Mouse (Mus musculus) liver, embryonic 12.5 days (tissue): ENCODE measurements at regions not wholly inside any gene's neighbourhood (a gene's known extent, or its start where the extent isn't known, plus 50 kb on each side); places are given as distances from the start of the nearest gene placed in this dataset.

Experiments used
- ATAC-seq: fragments of 200-750 bp; cut with Nextera tagmentation; 2 replicates; pipeline ENCODE4 v1.8.0; 2017; ENCODE audit warnings: moderate number of reproducible peaks, mild to moderate bottlenecking, moderate library complexity
- H3K27ac ChIP-seq: fragments of 300-500 bp; sonication (generic); 2 replicates; pipeline ENCODE4 v1.5.1; 2016; ENCODE audit warnings: mild to moderate bottlenecking
- H3K27me3 ChIP-seq: fragments of 300-500 bp; sonication (generic); replicated peaks from 2 replicates; pipeline ENCODE4 v1.6.1; 2016; ENCODE audit warnings: mild to moderate bottlenecking, moderate library complexity
- H3K36me3 ChIP-seq: fragments of 300-500 bp; sonication (generic); 2 replicates; pipeline ENCODE4 v1.6.1; 2016; ENCODE audit warnings: mild to moderate bottlenecking, moderate library complexity
- H3K4me1 ChIP-seq: fragments of 300-500 bp; sonication (generic); 2 replicates; pipeline ENCODE4 v1.6.1; 2016
- H3K4me2 ChIP-seq: fragments of 300-500 bp; sonication (generic); 2 replicates; pipeline ENCODE4 v1.6.1; 2016; ENCODE audit warnings: mild to moderate bottlenecking, moderate library complexity
- H3K4me3 ChIP-seq: fragments of 300-500 bp; sonication (generic); 2 replicates; pipeline ENCODE4 v1.5.1; 2016; ENCODE audit warnings: mild to moderate bottlenecking, moderate library complexity
- H3K9ac ChIP-seq: fragments of 300-500 bp; sonication (generic); 2 replicates; pipeline ENCODE4 v1.6.1; 2016; ENCODE audit warnings: mild to moderate bottlenecking, moderate library complexity
- H3K9me3 ChIP-seq: fragments of 300-500 bp; sonication (generic); replicated peaks from 2 replicates; pipeline ENCODE4 v1.6.1; 2016; ENCODE audit warnings: mild to moderate bottlenecking, moderate library complexity
- WGBS: fragments of 180-500 bp; shearing (Covaris S2); methylation state at CpG from one replicate; pipeline ENCODE4 v1.1.7; 2016; ENCODE audit not compliant: insufficient replicate concordance; 5-methylcytosine and 5-hydroxymethylcytosine counted together

- no peak overlapping the region for H3K9ac ChIP-seq
- no peak overlapping the region for H3K27ac ChIP-seq
- H3K4me2 ChIP-seq, result no peak overlapping the region
- no peaks in the 10 kb centered on the region for H3K4me1 ChIP-seq
- H3K27me3 ChIP-seq, result no peaks in the 10 kb centered on the region
- no peaks in the 10 kb centered on the region for H3K9me3 ChIP-seq
- no peaks in the 10 kb centered on the region for H3K36me3 ChIP-seq
- H3K4me3 ChIP-seq, result no peak overlapping the region
- no peak for ATAC-seq
- WGBS, result 44% methylated on average over 3 of the region's 3 CpGs
Measured at GRCm38 (mm10) chr1:138771307-138772011, 76.9 kb downstream of the Lhx9 start.

- 73% methylated on average over 7 of the region's 7 CpGs for WGBS
- ATAC-seq, result no peak
- no peaks in the 10 kb centered on the region for H3K27me3 ChIP-seq
- H3K36me3 ChIP-seq, result no peaks in the 10 kb centered on the region
- no peak overlapping the region for H3K27ac ChIP-seq
- H3K4me3 ChIP-seq, result no peak overlapping the region
- no peak overlapping the region for H3K4me2 ChIP-seq
- no peaks in the 10 kb centered on the region for H3K4me1 ChIP-seq
- no peak overlapping the region for H3K9ac ChIP-seq
- no peaks in the 10 kb centered on the region for H3K9me3 ChIP-seq
Measured at GRCm38 (mm10) chr1:138762876-138763275, 85.5 kb downstream of the Lhx9 start.

- ATAC-seq, result no peak
- no peaks in the 10 kb centered on the region for H3K36me3 ChIP-seq
- no peak overlapping the region for H3K4me2 ChIP-seq
- H3K4me1 ChIP-seq, result no peaks in the 10 kb centered on the region
- no peak overlapping the region for H3K27ac ChIP-seq
- no peak overlapping the region for H3K4me3 ChIP-seq
- no peak overlapping the region for H3K9ac ChIP-seq
- no peaks in the 10 kb centered on the region for H3K27me3 ChIP-seq
- H3K9me3 ChIP-seq, result no peaks in the 10 kb centered on the region
Measured at GRCm38 (mm10) chr1:138757777-138758176, 90.6 kb downstream of the Lhx9 start.

- no peaks in the 10 kb centered on the region for H3K27me3 ChIP-seq
- H3K27ac ChIP-seq, result no peak overlapping the region
- ATAC-seq, result no peak
- no peaks in the 10 kb centered on the region for H3K4me1 ChIP-seq
- no peaks in the 10 kb centered on the region for H3K9me3 ChIP-seq
- H3K9ac ChIP-seq, result no peak overlapping the region
- H3K4me2 ChIP-seq, result no peak overlapping the region
- no peak overlapping the region for H3K4me3 ChIP-seq
- 68% methylated on average over 3 of the region's 3 CpGs for WGBS
- no peaks in the 10 kb centered on the region for H3K36me3 ChIP-seq
Measured at GRCm38 (mm10) chr1:138733308-138733707, 113.4 kb upstream of the Nek7 start.

- ATAC-seq, result no peak
- 66% methylated on average over 12 of the region's 12 CpGs for WGBS
- H3K4me2 ChIP-seq, result no peak overlapping the region
Measured at GRCm38 (mm10) chr1:138731008-138731407, 111.1 kb upstream of the Nek7 start.

GRCm38 (mm10) chr1:138729089-138729699, 109.3 kb upstream of the Nek7 start:
- no peak overlapping the region for H3K27ac ChIP-seq
- 35% methylated on average over 2 of the region's 2 CpGs for WGBS

More at GRCm38 (mm10) chr1:138731008-138731407, 111.1 kb upstream of the Nek7 start:
- Histone ChIP-seq H3K9ac (no peak overlapping the region), H3K4me1 (no peaks in the 10 kb centered on the region), H3K36me3 (no peaks in the 10 kb centered on the region), H3K27me3 (no peaks in the 10 kb centered on the region), H3K4me3 (no peak overlapping the region), H3K9me3 (no peaks in the 10 kb centered on the region), H3K27ac (no peak overlapping the region)

DNA sequence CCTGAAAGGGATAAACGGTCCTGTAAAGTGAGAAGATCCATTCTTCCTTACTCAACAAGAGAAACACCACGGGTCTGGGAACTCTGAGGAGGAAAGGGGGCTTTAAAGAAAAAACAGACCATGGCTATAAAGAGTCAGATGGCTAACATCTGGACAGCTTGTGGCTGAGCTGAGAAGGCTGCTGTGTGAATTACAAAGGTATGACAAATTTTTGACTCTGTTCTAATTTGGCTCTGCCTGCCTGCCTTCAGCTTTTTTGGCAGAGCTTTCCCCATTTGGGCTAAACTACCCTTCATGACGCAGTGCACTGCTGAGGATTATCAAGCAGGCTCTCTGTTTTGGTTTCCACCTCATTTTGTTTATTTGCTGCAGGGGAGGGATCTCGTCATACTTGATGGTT, 100.8 kb upstream of the Nek7 start:
- WGBS, result 56% methylated on average over 4 of the region's 4 CpGs

More at GRCm38 (mm10) chr1:138729089-138729699, 109.3 kb upstream of the Nek7 start:
- no peaks in the 10 kb centered on the region for H3K36me3 ChIP-seq
- no peak overlapping the region for H3K9ac ChIP-seq
- no peak for ATAC-seq
- no peak overlapping the region for H3K4me2 ChIP-seq
- H3K4me1 ChIP-seq, result no peaks in the 10 kb centered on the region
- no peaks in the 10 kb centered on the region for H3K27me3 ChIP-seq
- no peaks in the 10 kb centered on the region for H3K9me3 ChIP-seq
- H3K4me3 ChIP-seq, result no peak overlapping the region

GRCm38 (mm10) chr1:138719297-138719696, 99.4 kb upstream of the Nek7 start:
- H3K9me3 ChIP-seq, result no peaks in the 10 kb centered on the region
- no peak overlapping the region for H3K27ac ChIP-seq
- no peaks in the 10 kb centered on the region for H3K4me1 ChIP-seq
- no peak overlapping the region for H3K4me2 ChIP-seq
- WGBS, result 57% methylated on average over 4 of the region's 4 CpGs
- no peaks in the 10 kb centered on the region for H3K27me3 ChIP-seq
- no peaks in the 10 kb centered on the region for H3K36me3 ChIP-seq
- no peak overlapping the region for H3K4me3 ChIP-seq
- no peak for ATAC-seq
- no peak overlapping the region for H3K9ac ChIP-seq

More for the DNA sequence above, 100.8 kb upstream of the Nek7 start:
- Histone ChIP-seq H3K4me2 (no peak overlapping the region), H3K36me3 (no peaks in the 10 kb centered on the region), H3K27ac (no peak overlapping the region), H3K4me3 (no peak overlapping the region), H3K27me3 (no peaks in the 10 kb centered on the region), H3K9me3 (no peaks in the 10 kb centered on the region), H3K9ac (no peak overlapping the region), H3K4me1 (no peaks in the 10 kb centered on the region)
- no peak for ATAC-seq

- ATAC-seq, result no peak
- H3K9me3 ChIP-seq, result no peaks in the 10 kb centered on the region
- no peaks in the 10 kb centered on the region for H3K36me3 ChIP-seq
- H3K4me3 ChIP-seq, result no peak overlapping the region
- no peak overlapping the region for H3K27ac ChIP-seq
- 54% methylated on average over 5 of the region's 5 CpGs for WGBS
- no peaks in the 10 kb centered on the region for H3K27me3 ChIP-seq
- no peaks in the 10 kb centered on the region for H3K4me1 ChIP-seq
- H3K9ac ChIP-seq, result no peak overlapping the region
- no peak overlapping the region for H3K4me2 ChIP-seq
Measured at GRCm38 (mm10) chr1:138716991-138717390, 97.0 kb upstream of the Nek7 start.

DNA sequence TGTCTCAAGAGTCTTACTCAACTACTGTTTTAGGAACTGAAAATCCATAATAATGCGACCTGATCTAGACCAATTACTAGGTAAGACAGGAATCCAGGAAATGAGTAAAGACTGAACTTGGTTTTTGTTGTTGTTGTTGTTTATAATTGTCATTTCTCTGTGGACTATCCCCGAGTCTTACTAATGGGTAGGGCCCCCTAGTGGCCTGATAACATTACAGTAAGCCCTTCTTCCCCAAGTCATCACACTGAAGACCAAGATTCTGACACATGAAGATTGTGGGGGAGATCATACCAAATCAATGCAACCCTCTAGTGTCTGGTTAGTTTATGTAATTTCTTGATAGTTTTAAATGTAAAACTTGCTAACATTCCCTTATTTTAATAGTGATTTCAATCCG, 95.2 kb upstream of the Nek7 start:
- H3K9me3 ChIP-seq, result no peaks in the 10 kb centered on the region
- no peaks in the 10 kb centered on the region for H3K27me3 ChIP-seq
- no peak overlapping the region for H3K4me3 ChIP-seq
- no peak overlapping the region for H3K4me2 ChIP-seq
- no peaks in the 10 kb centered on the region for H3K36me3 ChIP-seq
- no peak for ATAC-seq
- H3K27ac ChIP-seq, result no peak overlapping the region
- H3K4me1 ChIP-seq, result no peaks in the 10 kb centered on the region
- 53% methylated on average over 3 of the region's 3 CpGs for whole genome bisulfite sequencing
- H3K9ac ChIP-seq, result no peak overlapping the region

DNA sequence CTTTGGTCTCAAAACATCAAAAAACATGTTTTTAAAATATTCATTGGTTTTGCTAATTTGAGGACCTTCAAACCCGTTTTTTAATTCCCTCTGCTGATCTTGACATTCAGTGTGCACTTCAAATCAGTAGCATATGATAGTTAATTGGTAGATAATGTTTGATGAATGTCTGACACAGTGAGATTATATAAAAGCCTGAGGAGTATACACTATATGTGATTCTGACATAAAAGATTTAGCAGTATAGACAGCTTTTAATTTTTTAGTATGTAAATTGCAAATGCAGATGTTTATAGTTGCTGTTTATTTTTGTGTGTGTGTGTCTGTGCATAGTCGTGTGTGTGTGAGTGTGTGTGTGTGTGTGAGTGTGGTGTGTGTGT, 89.3 kb upstream of the Nek7 start:
- WGBS, result 48% methylated on average over 2 of the region's 2 CpGs
- no peaks in the 10 kb centered on the region for H3K36me3 ChIP-seq
- H3K4me2 ChIP-seq, result no peak overlapping the region
- H3K4me3 ChIP-seq, result no peak overlapping the region
- H3K4me1 ChIP-seq, result peaks cover 5% of the 10 kb centered on the region; the same call in 1 of the 2 replicates
- no peak overlapping the region for H3K27ac ChIP-seq
- no peak for ATAC-seq
- no peak overlapping the region for H3K9ac ChIP-seq
- no peaks in the 10 kb centered on the region for H3K9me3 ChIP-seq
- no peaks in the 10 kb centered on the region for H3K27me3 ChIP-seq

DNA sequence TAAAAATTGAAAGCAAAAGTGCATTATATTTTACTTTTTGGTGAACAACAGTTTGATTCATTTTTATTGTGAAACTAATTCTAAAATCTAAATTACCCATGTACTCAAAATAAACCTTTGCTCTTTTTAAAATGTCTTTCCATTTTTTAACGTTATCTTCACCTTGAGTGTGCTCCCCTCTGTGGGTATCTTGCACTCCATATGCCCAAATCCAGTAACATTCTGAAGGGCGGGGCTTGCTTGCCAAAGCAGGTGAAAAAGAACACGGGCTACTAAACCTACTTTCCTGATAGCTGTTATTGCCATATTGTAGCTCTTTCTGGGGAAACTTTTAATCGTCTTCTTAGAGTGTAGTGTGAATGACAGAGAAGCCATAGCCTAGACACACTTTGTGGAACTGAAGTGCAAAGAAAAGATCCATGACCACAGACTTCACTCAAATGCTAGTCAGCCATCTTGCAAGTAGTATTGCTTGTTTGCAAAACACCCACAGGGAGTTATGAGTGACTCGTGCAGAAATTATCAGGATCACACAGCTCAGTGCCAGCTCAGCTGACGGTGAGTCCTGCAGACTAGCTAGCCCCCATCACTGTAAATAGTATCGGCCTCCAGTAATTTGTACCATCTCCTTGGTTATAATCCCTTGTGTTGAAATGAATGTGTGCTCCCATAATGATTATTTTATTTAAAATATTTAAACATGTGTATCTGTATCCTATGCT, 88.7 kb upstream of the Nek7 start:
- peak; percentile 93 for ATAC-seq
- no peak overlapping the region for H3K9ac ChIP-seq
- whole genome bisulfite sequencing, result 40% methylated on average over 7 of the region's 7 CpGs

More for the DNA sequence above, 88.7 kb upstream of the Nek7 start:
- Histone ChIP-seq H3K27ac (no peak overlapping the region), H3K4me3 (no peak overlapping the region), H3K4me1 (peaks cover 5% of the 10 kb centered on the region; the same call in 1 of the 2 replicates), H3K27me3 (no peaks in the 10 kb centered on the region), H3K9me3 (no peaks in the 10 kb centered on the region), H3K4me2 (no peak overlapping the region), H3K36me3 (no peaks in the 10 kb centered on the region)
